Mouse (Mus musculus): ENCODE measurements around the gene Isl2. TPM values are rescaled to one million over a fixed set of nuclear protein-coding genes. Genes with fewer than 3 reads are reported as not detected.

Isl2 gene
- not detected for total RNA-seq (2023)

DNA sequence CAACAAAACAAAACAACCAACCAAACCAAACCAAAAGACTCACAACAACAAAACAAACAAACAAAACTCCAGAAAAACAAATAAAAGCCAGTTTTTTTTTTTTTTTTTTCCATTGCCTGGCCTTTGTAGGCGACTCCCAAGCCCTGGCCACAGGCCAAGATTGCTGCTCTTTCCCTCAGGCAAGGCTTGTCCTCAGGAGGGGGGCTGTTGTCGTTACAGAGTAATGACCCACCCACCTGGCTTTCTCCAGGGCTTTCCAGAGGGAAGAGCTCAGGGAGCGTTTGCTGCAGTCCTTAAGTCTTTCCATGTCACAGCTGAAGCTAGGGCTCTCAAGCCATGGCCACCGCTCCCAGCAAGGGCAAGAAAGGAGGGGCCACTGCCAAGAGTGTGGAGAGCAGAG lies at the start of gene Isl2:
Isl2 (plus strand) TSS at position 296 of the 400 bp plus-strand sequence.

GRCm38 (mm10) chr9:55512027-55512543 lies 26.4 kb upstream of the Isl2 start, which contains the start of gene Etfa:
Gene Etfa, minus strand, starts transcription at chr9:55512243.

Other genes starting within 250 kb of the Isl2 start
- gene Nrg4, start 211.8 kb upstream of the Isl2 start, total RNA-seq (2023): 10 to 100 TPM in 1 of 2 experiments, 1 to 10 TPM in 1; 8.7 to 12.9 TPM
- not detected for gene Tmem266, start 211.8 kb upstream of the Isl2 start, total RNA-seq (2023)
- gene Etfa, start 26.4 kb upstream of the Isl2 start, total RNA-seq (2023): 10 to 100 TPM; 33.8 to 34.5 TPM

Data from neutrophil, adult 59 days (primary cell).